ENCODE assay signal across 23 mouse cellular contexts in genomic region chr17:8878056-8878455, GRCm38 (mm10).
"Had no signal": no experiment of that assay in that cellular context is flagged by ENCODE, and none has a peak within 500 bp of the region (broad histone marks: within the 10 kb centered on the region; RNA-seq: fewer than 3 reads in every experiment).

No protein-coding gene starts in this region.

- ATAC-seq: hindbrain, postnatal 0 days; intestine, embryonic 16.5 days; liver, embryonic 12.5 days had no signal

- H3K36me3 ChIP-seq: heart, embryonic 13.5 days; heart, embryonic 15.5 days; hindbrain, embryonic 13.5 days; hindbrain, embryonic 15.5 days; limb, embryonic 13.5 days; limb, embryonic 15.5 days; liver, embryonic 12.5 days had no signal

- H3K4me1 ChIP-seq: heart, embryonic 13.5 days; heart, embryonic 15.5 days; limb, embryonic 13.5 days; limb, embryonic 15.5 days; liver, embryonic 12.5 days had no signal

- H3K9ac ChIP-seq: heart, embryonic 13.5 days; heart, embryonic 15.5 days; hindbrain, embryonic 13.5 days; hindbrain, embryonic 15.5 days; limb, embryonic 13.5 days; limb, embryonic 15.5 days; liver, embryonic 12.5 days had no signal

- H3K27me3 ChIP-seq: hindbrain, embryonic 13.5 days; hindbrain, embryonic 15.5 days; limb, embryonic 13.5 days; limb, embryonic 15.5 days had no signal

- H3K4me2 ChIP-seq: heart, embryonic 11.5 days; heart, embryonic 13.5 days; heart, embryonic 15.5 days; hindbrain, embryonic 13.5 days; hindbrain, embryonic 15.5 days; limb, embryonic 13.5 days; limb, embryonic 15.5 days; liver, embryonic 12.5 days had no signal

- H3K27ac ChIP-seq: gastrocnemius, adult 2 months; heart, embryonic 13.5 days; heart, embryonic 15.5 days; hindbrain, embryonic 13.5 days; hindbrain, embryonic 15.5 days; hindbrain, postnatal 0 days; layer of hippocampus, adult 2 months; left cerebral cortex, adult 2 months; limb, embryonic 13.5 days; limb, embryonic 15.5 days; liver, embryonic 12.5 days had no signal

- H3K9me3 ChIP-seq: heart, embryonic 13.5 days; heart, embryonic 15.5 days; hindbrain, embryonic 13.5 days; hindbrain, embryonic 15.5 days; limb, embryonic 13.5 days; limb, embryonic 15.5 days; liver, embryonic 12.5 days had no signal

- DNase-seq: gastrocnemius, adult 2 months; gastrocnemius, postnatal 10 days; gastrocnemius, postnatal 25 days; heart, adult 18-20 months; heart, postnatal 14 days; heart, postnatal 36 days; kidney, adult 11 months; kidney, adult 2 months; kidney, postnatal 10 days; kidney, postnatal 25 days; kidney, postnatal 4 days had no signal

- H3K4me3 ChIP-seq: gastrocnemius, adult 2 months; heart, embryonic 13.5 days; heart, embryonic 15.5 days; hindbrain, embryonic 13.5 days; hindbrain, embryonic 15.5 days; layer of hippocampus, adult 2 months; left cerebral cortex, adult 2 months; limb, embryonic 13.5 days; limb, embryonic 15.5 days; liver, embryonic 12.5 days had no signal
